Comparison of ENCODE assay signal across 8 mouse cellular contexts in the genomic region with DNA sequence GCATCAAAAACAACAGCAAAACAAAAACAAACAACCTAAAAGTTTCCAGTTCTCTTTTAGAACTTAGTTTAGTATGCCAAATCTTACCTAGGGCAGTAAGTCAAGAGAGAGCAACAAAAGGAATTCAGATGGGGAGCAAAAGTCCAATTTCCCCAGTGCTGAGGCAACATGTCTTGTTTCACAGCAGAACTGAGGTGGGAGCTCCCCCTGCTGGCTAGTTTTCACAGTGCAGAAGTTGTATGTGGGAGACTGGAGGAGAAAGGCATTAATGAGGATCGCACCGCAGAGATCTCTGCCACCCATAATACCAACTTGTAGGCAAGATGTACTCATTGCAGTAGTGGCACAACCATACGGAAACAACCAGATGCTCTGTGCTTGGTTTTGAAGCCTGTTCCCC. TPM values are rescaled to one million over a fixed set of nuclear protein-coding genes. Genes with fewer than 3 reads are reported as not detected.
DNase-seq lines count a peak whose midpoint lies in the region.

No protein-coding gene starts in this region.

- peak; percentile 78 for DNase-seq in CD4-positive helper T cell, adult 2 months (ENCODE audit: low read depth, low spot score)
- peak; percentile 83 for DNase-seq in Muller cell, postnatal 12 days (ENCODE audit: inconsistent ontology term)
- DNase-seq in cerebellum, adult 9-10 months: peak; percentile 86
- DNase-seq in gastrocnemius, postnatal 10 days: peak; percentile 96
- DNase-seq in kidney, postnatal 36 days: peak; percentile 89 to 96
- DNase-seq in lung, adult 18-20 months: peak; percentile 79 to 85
- peak; percentile 93 for DNase-seq in right cerebral cortex, postnatal 14 days
- peak; percentile 88 for DNase-seq in urinary bladder, postnatal 25 days (ENCODE audit: low spot score)

RNA-seq across cellular contexts. Expression of a gene that starts 58.8 kb away (rescaled TPM):
- total RNA-seq in gastrocnemius, postnatal 10 days (2021): 10 to 100 TPM; 29.7 to 36.9 TPM

Comparison
In these comparisons a context has a peak if more than half of its experiments do, and no peak if none do; other contexts are left out.
1. Peak in every context shown above with its lines: DNase-seq.